Mouse (Mus musculus) hindbrain, embryonic 16.5 days (tissue): ENCODE measurements around the gene Esrrg. TPM values are rescaled to one million over a fixed set of nuclear protein-coding genes. Genes with fewer than 3 reads are reported as not detected.

Source experiments
- ATAC-seq: fragments of 200-750 bp; cut with Nextera tagmentation; 2 replicates; pipeline ENCODE4 v1.8.0; 2017; ENCODE audit warnings: moderate TSS enrichment, moderate library complexity
- H3K27ac ChIP-seq: fragments of 300-500 bp; sonication (generic); 2 replicates; pipeline ENCODE4 v1.5.1; 2014; ENCODE audit warnings: low read depth, mild to moderate bottlenecking, control low read depth, low read length, moderate library complexity
- H3K27me3 ChIP-seq: fragments of 300-500 bp; sonication (generic); replicated peaks from 2 replicates; pipeline ENCODE4 v1.6.1; 2014; ENCODE audit warnings: low read length; ENCODE audit not compliant: control insufficient read depth, insufficient read depth
- H3K36me3 ChIP-seq: fragments of 300-500 bp; sonication (generic); 2 replicates; pipeline ENCODE4 v1.6.1; 2014; ENCODE audit warnings: mild to moderate bottlenecking, low read length, moderate library complexity, mixed read lengths; ENCODE audit not compliant: control insufficient read depth, insufficient read depth
- H3K4me1 ChIP-seq: fragments of 300-500 bp; sonication (generic); 2 replicates; pipeline ENCODE4 v1.6.1; 2014; ENCODE audit warnings: low read depth, low read length; ENCODE audit not compliant: control insufficient read depth, insufficient read depth
- H3K4me2 ChIP-seq: fragments of 300-500 bp; sonication (generic); 2 replicates; pipeline ENCODE4 v1.6.1; 2014; ENCODE audit warnings: mild to moderate bottlenecking, low read length, control low read depth, moderate library complexity
- H3K4me3 ChIP-seq: fragments of 300-500 bp; sonication (generic); 2 replicates; pipeline ENCODE4 v1.5.1; 2014; ENCODE audit warnings: mild to moderate bottlenecking, low read length, control low read depth, moderate library complexity
- H3K9ac ChIP-seq: fragments of 300-500 bp; sonication (generic); 2 replicates; pipeline ENCODE4 v1.6.1; 2014; ENCODE audit warnings: low read depth, mild to moderate bottlenecking, control low read depth, low read length, moderate library complexity
- H3K9me3 ChIP-seq: fragments of 300-500 bp; sonication (generic); 2 replicates; pipeline ENCODE4 v1.6.1; 2014; ENCODE audit warnings: mild to moderate bottlenecking, low read length, moderate library complexity; ENCODE audit not compliant: control insufficient read depth
- WGBS: fragments of 180-500 bp; shearing (Covaris S2); extraction: QIAGEN DNeasy Blood & Tissue Kit; methylation state at CpG from one replicate; pipeline ENCODE4 v1.1.7; 2014; 5-methylcytosine and 5-hydroxymethylcytosine counted together
- polyA plus RNA-seq: library from polyadenylated mRNA; unstranded; fragments of >200 nt; fragmentation: Nextera tagmentation; extraction: Ambion mirVana; gene quantifications from 2 replicates; pipeline ENCODE4 v1.2.1, GENCODE M21; 2015

Gene Esrrg
- polyA plus RNA-seq, 1 experiment from 2014 or later = 38.6 TPM

DNA sequence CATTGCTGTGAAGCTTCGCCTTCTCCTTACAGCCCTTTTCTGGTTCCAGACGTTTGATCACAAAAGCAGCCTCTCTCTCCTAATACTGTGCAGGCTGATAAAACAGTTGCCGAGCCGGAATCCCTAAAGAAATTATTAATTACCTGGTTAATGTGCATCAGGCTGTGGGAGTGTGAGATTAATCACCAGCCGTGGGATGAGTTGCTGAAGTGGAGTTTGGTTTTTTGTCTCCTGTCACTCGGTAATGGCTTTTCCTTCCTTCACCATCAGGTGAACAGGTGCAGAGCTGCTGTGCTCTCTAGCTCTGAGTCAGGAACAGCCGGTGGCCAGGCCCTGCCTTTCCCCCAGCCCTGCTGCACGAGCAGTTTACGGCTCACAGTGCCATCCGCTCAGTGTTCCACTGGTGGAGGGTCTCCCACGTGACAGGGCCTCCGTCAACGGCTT is 212.8 kb downstream of the Esrrg start:
- H3K4me1 ChIP-seq = no peaks in the 10 kb centered on the region; the same call in 1 of the 2 replicates
- H3K4me3 ChIP-seq = no peak overlapping the region
- H3K4me2 ChIP-seq = no peak overlapping the region
- H3K27me3 ChIP-seq = no peaks in the 10 kb centered on the region
- no peak overlapping the region for H3K27ac ChIP-seq
- 55% methylated on average over 13 of the region's 13 CpGs for WGBS
- no peak overlapping the region for H3K9ac ChIP-seq
- peak; percentile 87 for ATAC-seq
- H3K36me3 ChIP-seq = no peaks in the 10 kb centered on the region
- H3K9me3 ChIP-seq = no peaks in the 10 kb centered on the region

GRCm38 (mm10) chr1:187823351-187823750 is 214.8 kb downstream of the Esrrg start:
- no peaks in the 10 kb centered on the region for H3K36me3 ChIP-seq
- no peak overlapping the region for H3K27ac ChIP-seq
- no peak for ATAC-seq
- no peaks in the 10 kb centered on the region for H3K9me3 ChIP-seq
- no peak overlapping the region for H3K4me3 ChIP-seq
- H3K4me1 ChIP-seq = no peaks in the 10 kb centered on the region; the same call in 1 of the 2 replicates
- 69% methylated on average over 5 of the region's 5 CpGs for WGBS
- no peak overlapping the region for H3K4me2 ChIP-seq
- no peak overlapping the region for H3K9ac ChIP-seq
- H3K27me3 ChIP-seq = no peaks in the 10 kb centered on the region

DNA sequence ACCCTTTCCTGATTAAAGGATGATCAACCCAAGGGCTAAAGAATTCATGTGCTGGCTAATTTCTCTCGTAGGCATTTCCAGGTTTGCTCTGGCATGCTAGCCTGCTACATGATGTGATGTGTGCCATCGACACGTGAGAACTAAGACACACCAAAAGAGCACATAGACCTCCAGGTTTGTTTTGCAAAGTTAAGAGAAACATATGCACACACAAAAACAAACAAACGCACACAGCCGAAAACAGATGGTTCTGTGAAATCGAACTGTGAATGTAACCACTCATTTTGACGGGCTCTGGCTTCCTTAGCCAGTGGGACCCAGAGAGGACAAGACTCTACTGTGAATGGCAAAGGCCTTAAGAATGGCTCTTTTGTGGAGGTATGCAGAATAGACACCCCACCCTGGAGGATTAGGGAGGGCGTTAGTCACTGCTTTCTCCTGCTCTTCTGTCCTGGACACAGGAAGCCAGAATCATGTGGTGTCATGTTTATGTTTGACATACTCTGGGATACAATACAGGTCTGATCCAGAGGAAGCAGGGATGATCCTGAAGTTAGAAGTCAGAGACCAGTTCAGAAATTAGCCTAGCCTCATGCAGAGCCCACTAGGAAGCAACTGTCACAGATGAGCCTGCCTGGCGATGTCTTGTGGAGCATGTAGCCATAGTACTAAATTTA is 217.0 kb downstream of the Esrrg start:
- 75% methylated on average over 9 of the region's 9 CpGs for whole genome bisulfite sequencing
- H3K9ac ChIP-seq = no peak overlapping the region
- H3K4me3 ChIP-seq = no peak overlapping the region
- ATAC-seq = no peak
- no peaks in the 10 kb centered on the region for H3K27me3 ChIP-seq
- H3K4me1 ChIP-seq = no peaks in the 10 kb centered on the region; the same call in 1 of the 2 replicates
- H3K9me3 ChIP-seq = no peaks in the 10 kb centered on the region
- no peaks in the 10 kb centered on the region for H3K36me3 ChIP-seq
- H3K4me2 ChIP-seq = no peak overlapping the region
- H3K27ac ChIP-seq = no peak overlapping the region

DNA sequence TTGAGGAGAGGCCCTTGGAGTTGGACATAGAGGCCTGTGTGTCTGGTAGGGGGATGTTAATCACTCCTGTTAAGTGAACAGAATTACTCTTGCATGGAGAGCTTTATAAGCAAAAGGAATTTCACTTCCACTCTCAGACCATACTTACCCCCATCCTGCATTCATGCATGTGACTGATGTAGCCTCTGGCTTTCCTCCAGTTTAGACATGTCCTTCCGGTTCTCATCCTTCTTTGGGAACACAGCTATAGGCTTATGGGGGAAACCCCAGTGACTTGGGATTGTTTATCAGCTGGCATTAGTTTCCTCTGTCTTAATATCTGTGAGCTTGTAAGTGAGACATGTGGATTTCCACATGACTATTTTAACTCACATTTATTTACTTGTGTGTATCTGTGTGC is 217.5 kb downstream of the Esrrg start:
- Histone ChIP-seq H3K9me3 (no peaks in the 10 kb centered on the region), H3K27me3 (no peaks in the 10 kb centered on the region), H3K4me2 (no peak overlapping the region), H3K4me3 (no peak overlapping the region), H3K27ac (no peak overlapping the region), H3K36me3 (no peaks in the 10 kb centered on the region), H3K4me1 (no peaks in the 10 kb centered on the region; the same call in 1 of the 2 replicates), H3K9ac (no peak overlapping the region)
- ATAC-seq = no peak
- WGBS = 85% methylated on average over 1 of the region's 1 CpGs

- H3K36me3 ChIP-seq = no peaks in the 10 kb centered on the region
- H3K27ac ChIP-seq = no peak overlapping the region
- no peaks in the 10 kb centered on the region for H3K4me1 ChIP-seq
- H3K4me3 ChIP-seq = no peak overlapping the region
- H3K27me3 ChIP-seq = no peaks in the 10 kb centered on the region
- H3K9me3 ChIP-seq = no peaks in the 10 kb centered on the region
- no peak for ATAC-seq
- no peak overlapping the region for H3K4me2 ChIP-seq
- H3K9ac ChIP-seq = no peak overlapping the region
- 91% methylated on average over 5 of the region's 5 CpGs for WGBS
Observed at GRCm38 (mm10) chr1:187826869-187827268, 218.3 kb downstream of the Esrrg start.

DNA sequence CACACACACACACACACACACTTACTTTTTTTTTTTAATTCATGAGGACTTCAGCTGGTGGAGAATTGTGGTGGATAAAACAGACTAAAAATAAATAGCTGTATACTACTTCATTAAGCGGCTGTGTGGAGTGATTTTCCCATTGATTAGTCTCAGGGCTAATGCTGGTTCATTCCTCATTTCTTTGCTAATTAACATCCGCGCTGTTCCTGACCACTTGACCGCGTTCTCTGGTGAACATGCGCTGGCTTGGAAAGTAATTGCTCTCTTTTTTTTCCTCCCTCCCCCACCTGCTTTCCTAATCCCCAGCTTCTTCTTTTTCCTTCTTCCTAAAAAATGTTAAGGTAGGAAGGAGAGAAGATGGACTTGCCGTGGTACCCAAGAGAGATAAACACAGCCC is 222.3 kb downstream of the Esrrg start:
- no peaks in the 10 kb centered on the region for H3K27me3 ChIP-seq
- H3K4me1 ChIP-seq = no peaks in the 10 kb centered on the region
- no peaks in the 10 kb centered on the region for H3K9me3 ChIP-seq
- no peak overlapping the region for H3K4me3 ChIP-seq
- no peak for ATAC-seq
- no peak overlapping the region for H3K27ac ChIP-seq
- 71% methylated on average over 7 of the region's 7 CpGs for WGBS
- H3K9ac ChIP-seq = no peak overlapping the region
- H3K4me2 ChIP-seq = no peak overlapping the region
- H3K36me3 ChIP-seq = no peaks in the 10 kb centered on the region

- no peaks in the 10 kb centered on the region for H3K9me3 ChIP-seq
- no peak for ATAC-seq
- no peaks in the 10 kb centered on the region for H3K4me1 ChIP-seq
- H3K27ac ChIP-seq = no peak overlapping the region
- H3K36me3 ChIP-seq = no peaks in the 10 kb centered on the region
- WGBS = 49% methylated on average over 3 of the region's 3 CpGs
- H3K4me3 ChIP-seq = no peak overlapping the region
- H3K27me3 ChIP-seq = no peaks in the 10 kb centered on the region
- no peak overlapping the region for H3K4me2 ChIP-seq
- H3K9ac ChIP-seq = no peak overlapping the region
Observed at GRCm38 (mm10) chr1:187832851-187833250, 224.3 kb downstream of the Esrrg start.

DNA sequence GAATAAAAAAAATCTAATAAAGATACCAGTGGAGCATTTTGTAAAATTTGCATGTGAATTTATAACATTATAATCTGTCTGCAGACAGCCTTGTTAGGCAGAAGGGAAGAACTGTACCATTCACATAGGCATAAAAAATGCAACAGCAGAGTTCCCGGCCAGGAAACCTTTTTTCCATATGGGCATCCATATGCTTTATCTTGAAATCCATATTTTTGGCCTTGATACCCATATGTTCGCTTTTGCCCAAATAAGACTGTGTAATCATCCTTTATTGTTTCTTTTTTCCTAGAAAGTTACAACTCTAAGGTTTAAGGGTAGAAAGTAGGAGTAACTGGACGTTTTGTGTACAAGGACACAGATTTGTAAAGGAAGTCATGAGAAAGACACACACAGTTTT is 226.0 kb downstream of the Esrrg start:
- no peak for ATAC-seq
- no peak overlapping the region for H3K9ac ChIP-seq
- H3K27me3 ChIP-seq = no peaks in the 10 kb centered on the region
- H3K4me3 ChIP-seq = no peak overlapping the region
- H3K27ac ChIP-seq = no peak overlapping the region
- no peaks in the 10 kb centered on the region for H3K4me1 ChIP-seq
- WGBS = 93% methylated on average over 3 of the region's 3 CpGs
- no peak overlapping the region for H3K4me2 ChIP-seq
- no peaks in the 10 kb centered on the region for H3K36me3 ChIP-seq
- H3K9me3 ChIP-seq = no peaks in the 10 kb centered on the region

- no peaks in the 10 kb centered on the region for H3K27me3 ChIP-seq
- WGBS = 58% methylated on average over 6 of the region's 6 CpGs
- H3K4me1 ChIP-seq = no peaks in the 10 kb centered on the region
- no peak overlapping the region for H3K4me3 ChIP-seq
- H3K9ac ChIP-seq = no peak overlapping the region
- H3K36me3 ChIP-seq = no peaks in the 10 kb centered on the region
- H3K4me2 ChIP-seq = no peak overlapping the region
- H3K27ac ChIP-seq = no peak overlapping the region
- no peaks in the 10 kb centered on the region for H3K9me3 ChIP-seq
- ATAC-seq = no peak
Observed at GRCm38 (mm10) chr1:187836384-187836783, 227.8 kb downstream of the Esrrg start.
